Mouse (Mus musculus): Measurements from ENCODE around the gene Rhcg. TPM values are rescaled to one million over a fixed set of nuclear protein-coding genes. Genes with fewer than 3 reads are reported as not detected.

The Rhcg gene
- polyA plus RNA-seq, 1 experiment = 1.6 TPM

- TF ChIP-seq CTCF (IDR thresholded peaks at IDR 0.05; ENCODE audit: borderline replicate concordance, extremely low read depth, insufficient read depth, insufficient read length) (peak; percentile 99), POLR2A (IDR thresholded peaks at IDR 0.05; ENCODE audit: borderline replicate concordance, extremely low read depth, insufficient read depth, insufficient read length, poor library complexity, severe bottlenecking) (no peak)
- DNase-seq (ENCODE audit: low read depth) = peak; percentile 97
These were observed 70.4 kb downstream of the Rhcg start for GRCm38 (mm10) chr7:79547092-79547491.

GRCm38 (mm10) chr7:79545066-79545400 is 72.4 kb downstream of the Rhcg start:
- TF ChIP-seq POLR2A (IDR thresholded peaks at IDR 0.05; ENCODE audit: borderline replicate concordance, extremely low read depth, insufficient read depth, insufficient read length, poor library complexity, severe bottlenecking) = no peak
- no peak for TF ChIP-seq CTCF (IDR thresholded peaks at IDR 0.05; ENCODE audit: borderline replicate concordance, extremely low read depth, insufficient read depth, insufficient read length)
- no peak for DNase-seq (ENCODE audit: low read depth)

GRCm38 (mm10) chr7:79544281-79545065 is 73.0 kb downstream of the Rhcg start:
- TF ChIP-seq CTCF (IDR thresholded peaks at IDR 0.05; ENCODE audit: borderline replicate concordance, extremely low read depth, insufficient read depth, insufficient read length) = no peak
- TF ChIP-seq POLR2A (IDR thresholded peaks at IDR 0.05; ENCODE audit: borderline replicate concordance, extremely low read depth, insufficient read depth, insufficient read length, poor library complexity, severe bottlenecking) = no peak
- peak; percentile 81 for DNase-seq (ENCODE audit: low read depth)

Other genes with a start within 250 kb of the Rhcg start
- gene Rlbp1, start 230.6 kb downstream of the Rhcg start, polyA plus RNA-seq (2012; rRNA removed) = 26.1 and 47.4 TPM in 2 replicates
- 3.2 and 4.6 TPM in 2 replicates for gene Fanci, start 225.7 kb downstream of the Rhcg start, polyA plus RNA-seq (2012; rRNA removed)
- 44.7 and 55.4 TPM in 2 replicates for gene Polg, start 151.3 kb downstream of the Rhcg start, polyA plus RNA-seq (2012; rRNA removed)
- 3.1 and 3.2 TPM in 2 replicates for gene Ticrr, start 42.5 kb upstream of the Rhcg start, polyA plus RNA-seq (2012; rRNA removed)
- gene Kif7, start 98.1 kb upstream of the Rhcg start, polyA plus RNA-seq (2012; rRNA removed) = 4.8 and 5.4 TPM in 2 replicates
- gene Plin1, start 115.2 kb upstream of the Rhcg start, polyA plus RNA-seq (2012; rRNA removed) = 0.23 TPM in 2 replicates
- gene Pex11a, start 125.5 kb upstream of the Rhcg start, polyA plus RNA-seq (2012; rRNA removed) = 11.1 and 13.3 TPM in 2 replicates
- 0.23 and 0.33 TPM in 2 replicates for gene Wdr93, start 125.5 kb upstream of the Rhcg start, polyA plus RNA-seq (2012; rRNA removed)
- gene Mesp1, start 176.1 kb upstream of the Rhcg start, polyA plus RNA-seq (2012; rRNA removed) = not detected in 2 replicates
- 1.2 and 1.9 TPM in 2 replicates for gene Mesp2, start 193.1 kb upstream of the Rhcg start, polyA plus RNA-seq (2012; rRNA removed)
- 4.9 and 7.8 TPM in 2 replicates for gene Anpep, start 243.4 kb upstream of the Rhcg start, polyA plus RNA-seq (2012; rRNA removed)

All from brain, embryonic 14.5 days (tissue).